Mouse (Mus musculus) thymus, adult 2 months (tissue): ENCODE results near the gene Stac2. TPM values are rescaled to one million over a fixed set of nuclear protein-coding genes. Genes with fewer than 3 reads are reported as not detected.

Source experiments
- DNase-seq: peaks from one replicate; pipeline ENCODE4 v3.0.0; 2021
- H3K27ac ChIP-seq: fragments of 200-500 bp; 2 replicates; pipeline ENCODE4 v1.5.1; 2012; ENCODE audit warnings: low read length, control low read depth; ENCODE audit not compliant: control insufficient read depth, insufficient read depth
- H3K27me3 ChIP-seq: fragments of 200-500 bp; 2 replicates; pipeline ENCODE4 v1.6.1; 2012; ENCODE audit warnings: mild to moderate bottlenecking, low read length, moderate library complexity, mixed read lengths; ENCODE audit not compliant: control insufficient read depth, insufficient read depth
- H3K36me3 ChIP-seq: fragments of 200-500 bp; 2 replicates; pipeline ENCODE4 v1.6.1; 2012; ENCODE audit warnings: mild to moderate bottlenecking, low read length, moderate library complexity; ENCODE audit not compliant: control insufficient read depth, insufficient read depth
- H3K4me1 ChIP-seq: fragments of 200-500 bp; replicated peaks from 2 replicates; pipeline ENCODE4 v1.6.1; 2012; ENCODE audit warnings: low read length; ENCODE audit not compliant: control insufficient read depth, insufficient read depth
- H3K4me3 ChIP-seq: fragments of 200-500 bp; 2 replicates; pipeline ENCODE4 v1.5.1; 2012; ENCODE audit warnings: mild to moderate bottlenecking, low read length, control low read depth, moderate library complexity; ENCODE audit not compliant: control insufficient read depth, insufficient read depth
- CTCF ChIP-seq: fragments of 200-500 bp; IDR thresholded peaks from 2 replicates; pipeline ENCODE4 v1.5.1; 2012; ENCODE audit warnings: mild to moderate bottlenecking, control low read depth, low read length, moderate library complexity, borderline replicate concordance; ENCODE audit not compliant: control insufficient read depth, poor library complexity, insufficient read depth; ENCODE audit errors: extremely low read depth
- POLR2A ChIP-seq: fragments of 200-500 bp; IDR thresholded peaks from 2 replicates; pipeline ENCODE4 v1.6.1; 2012; ENCODE audit warnings: mild to moderate bottlenecking, low read length, control low read depth, moderate library complexity; ENCODE audit not compliant: control insufficient read depth, poor library complexity, insufficient read depth; ENCODE audit errors: extremely low read depth
- WGBS: fragments of 180-500 bp; shearing (Covaris S2); methylation state at CpG from one replicate; pipeline ENCODE4 v1.1.7; 2018; 5-methylcytosine and 5-hydroxymethylcytosine counted together
- polyA plus RNA-seq: library from polyadenylated mRNA; depleted of rRNA; stranded (reverse); fragments of >200 nt; gene quantifications from 2 replicates; pipeline ENCODE4 v1.2.3, GENCODE M21; 2012

The Stac2 gene
- polyA plus RNA-seq, 1 experiment, result 0.55 TPM

DNA sequence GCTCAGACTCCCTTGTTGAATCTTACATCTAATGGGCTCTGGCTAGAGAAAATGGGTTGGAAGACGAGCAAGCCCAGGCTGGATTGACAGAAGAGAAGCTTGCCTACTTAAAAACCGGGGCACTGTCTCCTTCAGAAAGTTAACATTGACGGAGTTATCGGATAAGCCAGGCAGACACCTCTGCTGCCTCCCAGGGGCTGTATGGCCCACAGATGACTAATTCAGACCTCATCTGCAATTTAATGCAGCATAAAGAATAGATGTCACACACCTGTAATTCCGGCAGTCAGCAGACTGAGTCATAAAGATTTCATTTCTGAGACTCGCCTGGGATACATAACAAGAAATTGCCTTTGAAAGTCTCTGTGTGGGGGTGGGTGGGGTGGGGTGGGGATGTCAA lies 27.2 kb upstream of the Stac2 start:
- DNase-seq, result no peak
- H3K27ac ChIP-seq, result no peak overlapping the region
- H3K4me1 ChIP-seq, result peaks cover 17% of the 10 kb centered on the region
- H3K4me3 ChIP-seq, result no peak overlapping the region
- TF ChIP-seq POLR2A (no peak), CTCF (no peak)
- WGBS, result 91% methylated on average over 6 of the region's 6 CpGs
- no peaks in the 10 kb centered on the region for H3K36me3 ChIP-seq
- H3K27me3 ChIP-seq, result no peaks in the 10 kb centered on the region

DNA sequence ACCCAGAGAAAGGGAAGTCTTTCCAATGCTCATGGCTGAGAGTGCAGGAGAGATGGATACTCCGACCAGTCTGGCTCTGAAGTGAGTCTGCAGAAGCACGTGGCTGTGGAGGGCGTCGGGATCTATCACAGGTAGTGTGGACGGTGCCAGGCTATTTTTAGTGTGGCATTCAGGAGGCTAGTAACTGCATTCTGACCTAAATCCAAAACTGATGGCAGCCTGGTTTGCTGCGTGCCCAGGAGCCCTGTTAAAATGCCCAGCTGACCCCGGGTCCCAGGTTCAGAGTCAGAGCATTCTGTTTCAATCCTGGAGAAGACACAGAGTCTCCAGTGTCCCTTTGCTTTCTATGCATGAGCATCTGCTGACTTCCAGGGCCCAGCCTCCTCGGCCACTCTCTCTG lies 23.8 kb upstream of the Stac2 start:
- Histone ChIP-seq H3K36me3 (no peaks in the 10 kb centered on the region), H3K4me3 (no peak overlapping the region), H3K4me1 (no peaks in the 10 kb centered on the region), H3K27ac (no peak overlapping the region), H3K27me3 (no peaks in the 10 kb centered on the region)
- 83% methylated on average over 8 of the region's 8 CpGs for WGBS
- TF ChIP-seq CTCF (no peak), POLR2A (no peak)
- DNase-seq, result no peak

DNA sequence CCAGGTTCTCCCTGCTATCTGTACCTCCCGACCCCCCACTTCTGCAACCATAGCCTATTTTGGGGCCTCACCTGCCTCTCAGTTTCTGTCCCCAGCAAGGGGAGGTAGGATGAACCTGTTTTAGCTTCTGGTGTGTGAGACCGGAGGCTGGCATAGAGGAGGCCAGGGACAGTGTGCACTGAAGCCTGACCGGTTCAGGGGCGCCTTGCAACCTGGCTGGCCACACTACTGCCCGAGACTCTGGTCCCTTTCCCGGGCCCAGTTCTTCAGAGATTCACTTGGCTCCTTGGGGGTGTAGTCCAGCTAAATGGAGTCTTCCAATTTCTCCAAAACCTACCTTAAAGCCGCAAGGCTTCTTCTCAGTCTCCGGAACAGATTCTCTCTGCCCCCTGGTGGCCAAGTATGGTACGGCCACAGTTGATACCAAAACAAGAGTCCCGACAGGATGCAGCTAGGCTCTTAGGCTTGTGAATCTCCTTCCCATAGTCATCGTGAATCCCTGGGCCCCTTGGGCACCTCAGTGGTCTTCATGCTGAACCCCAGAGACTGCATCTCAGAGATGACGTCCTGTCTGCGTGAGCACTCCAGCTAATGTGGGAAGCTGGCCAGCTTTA lies 22.0 kb upstream of the Stac2 start:
- H3K27ac ChIP-seq, result no peak overlapping the region
- WGBS, result 26% methylated on average over 13 of the region's 13 CpGs
- DNase-seq, result peak; percentile 90
- peak; percentile 19; the same call in 1 of the 2 replicates for TF ChIP-seq CTCF
- TF ChIP-seq POLR2A, result no peak
- no peak overlapping the region for H3K4me3 ChIP-seq
- H3K4me1 ChIP-seq, result no peaks in the 10 kb centered on the region
- H3K27me3 ChIP-seq, result no peaks in the 10 kb centered on the region
- H3K36me3 ChIP-seq, result no peaks in the 10 kb centered on the region

DNA sequence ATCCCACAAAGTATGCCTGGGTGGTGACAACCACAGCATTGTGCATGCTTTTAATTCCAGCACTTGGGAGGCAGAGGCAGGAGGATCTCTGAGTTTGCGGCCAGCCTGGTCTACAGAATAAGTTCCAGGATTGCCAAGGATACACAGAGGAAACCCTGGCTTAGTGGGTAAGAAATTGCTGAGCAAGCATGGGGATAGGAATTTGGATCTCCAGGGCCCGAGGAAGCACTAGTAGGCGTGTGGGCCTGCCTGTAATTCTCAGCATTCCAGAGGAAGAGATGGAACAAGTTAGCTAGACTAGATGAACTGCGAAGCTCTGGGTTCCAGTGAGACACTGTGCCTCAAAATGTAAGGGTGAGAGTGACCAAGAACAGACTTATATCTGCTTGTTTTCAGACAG lies 20.2 kb upstream of the Stac2 start:
- WGBS, result 94% methylated on average over 4 of the region's 4 CpGs
- no peaks in the 10 kb centered on the region for H3K4me1 ChIP-seq
- no peak for DNase-seq

DNA sequence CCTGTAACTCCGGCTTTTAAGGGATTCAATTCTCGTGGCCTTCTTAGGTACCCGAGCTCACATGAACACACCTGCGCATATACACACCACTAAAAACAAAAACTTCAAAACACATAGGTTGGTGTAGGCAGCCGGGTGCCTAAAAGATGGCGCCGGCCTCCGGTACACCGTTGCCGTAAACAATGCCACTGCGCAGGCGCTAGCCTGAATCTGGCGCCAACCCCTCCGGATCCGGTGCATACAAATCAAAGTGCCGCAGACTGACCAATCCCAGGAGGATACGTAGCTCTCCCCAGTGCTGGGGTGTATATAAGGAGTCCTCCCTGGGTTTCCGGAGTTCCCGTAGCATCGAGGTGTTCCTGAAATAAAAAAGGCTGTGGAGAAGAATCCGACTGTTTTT lies 14.0 kb upstream of the Stac2 start:
- H3K36me3 ChIP-seq, result no peaks in the 10 kb centered on the region
- no peaks in the 10 kb centered on the region for H3K27me3 ChIP-seq
- H3K27ac ChIP-seq, result no peak overlapping the region
- no peak overlapping the region for H3K4me3 ChIP-seq
- 95% methylated on average over 21 of the region's 21 CpGs for WGBS
- DNase-seq, result no peak
- TF ChIP-seq CTCF (no peak), POLR2A (no peak)
- H3K4me1 ChIP-seq, result no peaks in the 10 kb centered on the region

More for the DNA sequence above, 20.2 kb upstream of the Stac2 start:
- no peaks in the 10 kb centered on the region for H3K27me3 ChIP-seq
- H3K36me3 ChIP-seq, result no peaks in the 10 kb centered on the region
- H3K27ac ChIP-seq, result no peak overlapping the region
- TF ChIP-seq CTCF (no peak), POLR2A (no peak)
- H3K4me3 ChIP-seq, result no peak overlapping the region

DNA sequence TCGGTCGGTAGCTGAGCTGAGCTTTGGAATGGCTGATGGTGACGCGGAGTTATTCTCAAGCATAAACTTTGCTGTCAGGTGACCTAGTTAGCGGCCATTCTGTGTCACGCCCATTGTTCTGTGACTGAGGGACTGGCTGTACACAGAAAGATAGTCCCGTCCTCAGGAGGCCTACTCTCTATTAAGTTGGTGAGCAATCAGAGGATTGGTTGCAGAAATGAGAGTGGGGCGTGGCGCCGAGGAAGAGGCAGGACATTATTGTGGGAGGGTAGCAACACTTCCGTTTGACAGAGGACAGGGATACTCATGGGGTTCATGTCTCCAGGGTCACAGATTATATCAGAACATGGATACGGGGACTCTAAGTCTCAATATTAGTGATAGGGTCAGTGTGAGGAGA lies 12.9 kb upstream of the Stac2 start:
- WGBS, result 94% methylated on average over 12 of the region's 12 CpGs
- no peak for DNase-seq
- H3K27me3 ChIP-seq, result no peaks in the 10 kb centered on the region
- no peaks in the 10 kb centered on the region for H3K36me3 ChIP-seq
- no peaks in the 10 kb centered on the region for H3K4me1 ChIP-seq
- TF ChIP-seq CTCF (no peak), POLR2A (no peak)
- no peak overlapping the region for H3K27ac ChIP-seq
- no peak overlapping the region for H3K4me3 ChIP-seq
